Mouse (Mus musculus) cerebellum, postnatal 25 days (tissue): ENCODE data around the gene Slc44a4.
"Not testable (repeated sequence)": the region's sequence is repeated elsewhere in the genome, so short reads cannot be mapped to it uniquely, and the experiment has no call there.

Experiments
- DNase-seq, 2 experiments: peaks; one replicate each; pipeline ENCODE4 v3.0.0; 2021; ENCODE audit warnings: mixed read lengths in 2 of 2

Gene Slc44a4

DNA sequence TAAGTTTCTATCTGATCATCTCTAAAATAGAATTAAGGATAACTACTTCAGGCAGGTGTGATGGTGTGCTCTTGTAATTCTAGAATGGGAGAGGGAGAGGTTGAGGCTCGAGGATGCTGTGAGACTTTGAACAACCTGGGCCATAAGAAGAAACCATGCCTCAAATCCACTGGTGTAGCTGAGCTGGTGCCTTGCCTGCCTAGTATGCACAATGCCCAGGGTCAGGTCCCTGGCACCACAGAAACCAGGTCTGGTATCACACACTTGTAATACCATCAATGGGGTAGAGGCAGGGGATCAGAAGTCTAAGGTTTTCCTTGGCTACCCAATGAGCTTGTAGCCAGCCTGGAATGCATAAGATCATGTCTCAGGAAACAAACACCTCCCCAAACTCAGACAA is 48.6 kb downstream of the Slc44a4 start:
- DNase-seq, result no peak

DNA sequence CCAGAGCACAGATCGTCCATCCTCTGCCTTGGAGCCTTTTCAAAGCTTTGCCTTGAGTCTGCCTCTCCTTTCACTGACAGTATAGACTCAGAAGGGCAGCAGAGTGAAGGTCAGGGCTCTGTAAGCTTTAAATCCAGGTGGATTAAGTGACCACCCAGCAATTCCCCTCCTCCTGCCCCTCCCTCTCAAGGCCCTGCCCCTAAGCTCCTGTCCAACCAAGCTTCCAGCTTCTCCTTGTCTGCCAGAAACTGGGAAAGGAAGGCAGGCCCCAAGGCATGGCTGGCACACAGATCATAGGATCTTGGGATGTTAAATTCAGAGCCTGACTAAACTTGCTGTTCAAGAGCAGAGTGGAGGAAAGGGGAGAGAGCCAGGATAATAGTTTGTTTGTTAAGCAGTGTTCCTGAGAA is 50.4 kb downstream of the Slc44a4 start:
- DNase-seq, result no peak

DNA sequence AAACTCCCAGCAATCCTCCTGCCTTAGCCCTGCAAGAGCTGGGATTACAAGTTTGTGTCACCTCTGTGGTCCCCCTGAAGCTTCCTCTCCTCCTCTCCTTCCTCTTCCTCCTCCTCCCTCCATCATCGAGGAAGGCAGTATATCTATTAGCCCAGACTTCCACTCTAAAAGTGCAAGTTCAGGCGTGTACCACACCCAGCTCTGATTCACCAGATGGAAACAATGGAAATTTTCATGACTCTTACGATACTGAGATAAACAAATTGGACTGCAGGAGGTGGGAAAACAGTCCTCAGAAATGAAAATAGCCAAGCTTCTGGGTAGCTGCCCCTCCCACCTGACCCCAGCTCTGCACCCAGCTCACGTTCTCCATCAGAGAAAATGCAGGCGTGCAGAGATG is 51.4 kb downstream of the Slc44a4 start:
- no peak for DNase-seq

DNA sequence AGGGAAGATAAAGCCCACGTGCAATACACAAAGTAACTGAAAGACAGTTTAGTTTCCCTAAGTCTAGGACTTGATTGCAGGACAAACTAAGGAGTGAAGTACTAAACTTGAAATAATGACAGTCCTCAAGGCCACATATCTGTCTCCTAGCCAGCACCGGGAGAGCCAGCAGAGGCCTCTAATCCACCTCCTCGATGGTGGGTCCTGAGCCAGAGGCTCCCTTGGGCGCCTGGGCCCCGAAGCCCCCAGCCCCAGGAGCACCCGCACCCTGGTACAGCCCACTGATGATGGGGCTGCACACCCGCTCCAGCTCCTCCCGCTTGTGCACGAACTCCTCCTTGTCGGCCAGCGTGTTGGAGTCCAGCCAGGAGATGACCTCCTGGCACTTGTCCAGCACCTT is 55.6 kb downstream of the Slc44a4 start, which contains the start of gene Gm20481:
Gene Gm20481, plus strand, starts transcription at position 91 of the 400 bp plus-strand sequence.
- not testable (repeated sequence) for DNase-seq

DNA sequence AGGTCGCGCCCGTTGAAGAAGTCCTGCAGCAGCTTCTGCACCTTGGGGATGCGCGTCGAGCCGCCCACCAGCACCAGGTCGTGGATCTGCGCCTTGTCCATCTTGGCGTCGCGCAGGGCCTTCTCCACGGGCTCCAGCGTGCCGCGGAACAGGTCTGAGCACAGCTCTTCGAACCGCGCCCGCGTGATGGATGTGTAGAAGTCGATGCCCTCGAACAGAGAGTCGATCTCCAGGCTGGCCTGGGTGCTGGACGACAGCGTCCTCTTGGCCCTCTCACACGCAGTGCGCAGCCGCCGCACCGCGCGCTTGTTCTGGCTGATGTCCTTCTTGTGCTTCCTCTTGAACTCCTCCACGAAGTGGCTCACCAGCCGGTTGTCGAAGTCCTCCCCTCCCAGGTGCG is 56.6 kb downstream of the Slc44a4 start:
- DNase-seq, result not testable (repeated sequence)

DNA sequence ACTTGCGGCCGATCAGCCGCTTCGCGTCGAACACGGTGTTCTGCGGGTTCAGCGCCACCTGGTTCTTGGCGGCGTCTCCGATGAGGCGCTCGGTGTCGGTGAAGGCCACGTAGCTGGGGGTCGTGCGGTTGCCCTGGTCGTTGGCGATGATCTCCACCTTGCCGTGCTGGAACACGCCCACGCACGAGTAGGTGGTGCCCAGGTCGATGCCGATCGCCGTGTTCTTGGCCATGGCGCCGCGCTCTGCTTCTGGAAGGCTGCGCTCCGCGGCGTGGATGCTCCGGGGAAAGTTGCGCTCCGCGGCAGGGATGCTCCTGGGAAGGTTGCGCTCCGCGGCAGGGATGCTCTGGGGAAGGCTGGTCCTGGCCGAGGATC is 57.4 kb downstream of the Slc44a4 start:
- peak in 1 of 2 experiments; percentile 33 for DNase-seq

DNA sequence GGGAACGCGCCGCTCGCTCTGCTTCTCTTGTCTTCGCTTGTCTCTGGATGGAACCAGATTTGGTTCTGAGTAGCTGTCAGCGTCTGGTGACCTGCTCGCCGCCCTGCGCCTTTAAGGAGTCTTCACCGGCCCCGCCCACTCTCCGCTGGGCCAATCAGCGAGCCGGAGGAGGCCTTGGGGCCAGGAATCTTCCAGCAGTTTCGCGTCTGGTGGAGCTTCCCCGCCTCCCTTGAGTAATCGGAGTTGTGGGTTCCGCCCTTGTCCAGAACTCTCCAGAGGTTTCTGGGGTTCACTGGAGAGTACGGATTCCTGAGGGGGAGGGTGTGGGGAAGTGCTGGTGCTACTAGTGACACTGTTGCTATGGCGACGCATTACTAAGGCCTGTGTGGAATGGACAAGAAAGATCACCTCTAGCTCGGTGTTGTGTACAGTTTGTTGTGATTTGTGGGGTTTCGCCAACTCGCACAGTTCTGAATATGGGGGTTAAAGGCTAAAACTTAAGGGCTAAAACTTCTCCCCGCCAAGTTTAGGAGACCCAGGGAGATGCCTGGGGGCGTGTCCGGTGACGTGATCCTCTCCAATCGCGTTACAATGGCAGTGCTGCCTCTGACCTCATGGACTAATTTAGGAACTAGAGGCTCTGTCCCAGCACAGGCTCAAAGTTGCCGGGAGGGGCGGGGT is 57.9 kb downstream of the Slc44a4 start, which contains the start of the genes Hspa1a and Hspa1l:
Gene Hspa1a, minus strand, starts transcription at position 88 of the 681 bp plus-strand sequence.
Gene Hspa1l, plus strand, starts transcription at position 635 of the 681 bp plus-strand sequence.
- peak; percentile 83 to 90 for DNase-seq

DNA sequence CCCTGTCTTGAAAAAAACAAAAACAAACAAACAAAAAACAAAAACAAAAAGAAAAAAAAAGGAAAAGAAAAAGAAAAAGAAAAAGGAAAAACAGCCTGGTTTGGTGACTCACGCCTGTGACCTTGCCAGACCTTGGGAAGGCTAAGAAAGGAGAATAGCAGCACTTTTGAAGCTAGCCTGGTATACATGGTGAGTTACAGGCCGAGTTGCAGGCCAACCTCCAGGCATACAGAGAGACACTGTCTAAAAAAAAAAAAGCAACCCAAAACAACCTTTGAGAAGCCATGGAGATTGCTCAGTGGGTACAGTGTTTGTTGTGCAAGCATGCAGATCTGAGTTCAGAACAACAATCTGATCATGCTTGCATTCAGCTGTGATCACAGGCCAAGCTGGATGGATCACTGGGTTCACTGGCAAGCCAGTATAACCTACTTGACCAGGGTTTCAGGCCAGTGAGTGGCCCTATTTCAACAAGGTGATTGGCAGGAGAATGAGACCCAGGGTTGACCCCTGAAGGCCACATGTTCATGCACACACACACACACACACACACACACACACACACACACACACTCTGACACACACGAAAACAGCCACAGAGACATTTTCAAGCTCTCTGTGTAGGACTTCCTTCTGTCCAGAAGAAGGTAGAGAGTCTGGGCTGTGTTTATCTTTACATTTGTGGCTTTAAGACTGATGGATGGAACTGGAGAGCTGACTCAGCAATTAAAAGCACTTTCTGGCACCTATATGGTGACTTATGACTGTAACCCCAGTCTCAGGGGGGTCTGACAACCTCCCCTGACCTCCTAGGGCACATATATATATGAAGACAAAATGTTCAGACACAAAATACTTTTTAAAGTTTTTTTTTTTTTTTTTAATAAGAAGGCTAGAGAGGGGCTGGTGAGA is 61.6 kb downstream of the Slc44a4 start:
- DNase-seq, result no peak

DNA sequence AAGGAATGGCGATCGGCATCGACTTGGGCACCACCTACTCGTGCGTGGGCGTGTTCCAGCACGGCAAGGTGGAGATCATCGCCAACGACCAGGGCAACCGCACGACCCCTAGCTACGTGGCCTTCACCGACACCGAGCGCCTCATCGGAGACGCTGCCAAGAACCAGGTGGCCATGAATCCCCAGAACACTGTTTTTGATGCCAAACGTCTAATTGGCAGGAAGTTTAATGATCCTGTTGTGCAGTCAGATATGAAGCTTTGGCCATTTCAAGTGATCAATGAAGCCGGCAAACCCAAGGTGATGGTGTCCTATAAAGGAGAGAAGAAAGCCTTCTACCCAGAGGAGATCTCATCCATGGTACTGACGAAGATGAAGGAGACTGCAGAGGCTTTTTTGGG is 62.7 kb downstream of the Slc44a4 start:
- DNase-seq, result no peak

DNA sequence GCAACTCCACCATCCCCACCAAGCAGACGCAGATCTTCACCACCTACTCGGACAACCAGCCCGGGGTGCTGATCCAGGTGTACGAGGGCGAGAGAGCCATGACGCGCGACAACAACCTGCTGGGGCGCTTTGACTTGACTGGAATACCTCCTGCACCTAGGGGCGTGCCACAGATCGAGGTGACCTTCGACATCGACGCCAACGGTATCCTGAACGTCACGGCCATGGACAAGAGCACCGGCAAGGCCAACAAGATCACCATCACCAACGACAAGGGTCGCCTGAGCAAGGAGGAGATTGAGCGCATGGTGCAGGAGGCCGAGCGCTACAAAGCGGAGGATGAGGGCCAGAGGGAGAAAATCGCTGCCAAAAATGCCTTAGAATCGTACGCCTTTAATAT is 64.0 kb downstream of the Slc44a4 start:
- DNase-seq, result no peak

DNA sequence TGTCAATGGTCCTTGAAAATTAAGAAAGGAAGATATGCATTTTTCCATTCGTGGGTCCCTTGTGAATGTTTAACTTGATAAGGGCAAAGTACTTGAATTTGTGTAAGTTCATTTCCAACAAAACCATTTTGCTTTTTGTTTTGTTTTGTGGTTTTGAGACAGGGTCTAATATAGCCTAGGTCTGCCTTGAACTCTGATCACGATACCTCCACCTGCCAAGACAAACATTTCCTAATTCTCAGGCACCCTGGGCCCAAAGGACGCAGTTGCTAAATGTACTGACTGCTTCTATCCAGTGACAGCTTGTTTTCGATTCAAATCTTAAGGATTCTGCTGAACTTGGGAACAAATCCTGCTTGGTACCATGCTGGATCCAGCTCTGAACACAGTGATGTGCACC is 65.4 kb downstream of the Slc44a4 start:
- DNase-seq, result no peak
